Mouse (Mus musculus): ENCODE measurements around the gene Gorasp1. TPM values are rescaled to one million over a fixed set of nuclear protein-coding genes. Genes with fewer than 3 reads are reported as not detected.
A peak's percentile ranks its signal among the peaks of the same experiment; 100 is the strongest.

Gene Gorasp1
- polyA plus RNA-seq (2012; rRNA removed) (28.1 and 31.5 TPM in 2 replicates), polyA plus RNA-seq (2014; fragmentation: Nextera tagmentation; extraction: Ambion mirVana) (30.2 and 32.4 TPM in 2 replicates)

DNA sequence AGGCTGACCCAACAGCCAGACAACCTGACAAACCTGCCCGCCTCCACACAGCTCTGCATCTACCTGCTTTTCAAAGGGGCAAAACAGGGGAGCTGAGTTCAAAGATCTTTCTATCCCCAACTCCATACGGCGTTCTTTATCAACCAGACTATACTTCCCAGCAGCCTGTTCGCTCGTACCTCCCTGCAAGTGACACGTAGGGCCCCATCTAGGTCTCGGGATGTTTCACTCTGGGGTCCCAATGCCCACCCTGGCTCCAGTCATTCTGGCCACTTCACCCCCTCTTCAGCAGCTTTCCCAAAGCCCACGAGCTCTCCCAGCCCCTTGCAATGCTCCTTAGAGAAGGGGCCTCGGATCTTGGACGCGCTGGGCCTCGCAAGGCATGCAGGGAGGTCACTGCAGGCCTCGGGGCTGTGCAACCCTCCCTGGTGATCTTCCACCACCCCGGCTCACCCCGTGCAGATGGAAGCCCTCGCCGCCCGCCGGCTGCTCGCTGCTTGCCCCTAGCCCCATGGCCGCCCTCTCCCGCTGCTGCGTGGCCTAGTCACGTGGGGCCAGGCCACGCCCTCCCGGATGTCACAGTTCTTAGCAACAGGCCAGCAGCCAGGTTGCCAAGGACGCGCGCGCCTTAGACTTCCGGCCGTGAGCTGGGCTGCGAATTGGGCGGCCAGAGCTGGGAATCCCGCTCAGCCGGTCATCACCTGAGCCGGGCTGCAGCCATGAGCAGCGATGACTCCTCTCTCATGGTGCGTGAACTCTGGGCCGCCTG, at the start of gene Gorasp1, which contains the start of gene Ttc21a:
Gene Gorasp1 (minus strand): TSS at position 561 of the 769 bp plus-strand sequence.
Gene Ttc21a (plus strand): TSS at position 602 of the 769 bp plus-strand sequence.
- Histone ChIP-seq H3K27ac (replicated peaks; ENCODE audit: low read depth, low read length) (peak within 1 kb of the TSS; percentile 52), H3K4me1 (ENCODE audit: control insufficient read depth, insufficient read depth, low read length) (peaks cover 22% of the 10 kb centered on the region; the same call in 1 of the 2 replicates), H3K4me3 (replicated peaks; ENCODE audit: low read length) (peak within 1 kb of the TSS; percentile 71), H3K4me2 (replicated peaks; ENCODE audit: low read depth, low read length, severe bottlenecking) (peak within 1 kb of the TSS; percentile 76), H3K9me3 (ENCODE audit: control insufficient read depth, low read length) (no peaks in the 10 kb centered on the region), H3K27me3 (ENCODE audit: control insufficient read depth, insufficient read depth, low read length) (no peaks in the 10 kb centered on the region), H3K36me3 (ENCODE audit: control insufficient read depth, insufficient read depth, low read length) (peaks cover 8% of the 10 kb centered on the region), H3K9ac (ENCODE audit: low read depth, low read length, severe bottlenecking) (peak within 1 kb of the TSS; percentile 73)
- peak; percentile 85; the same call in 1 of the 2 replicates for TF ChIP-seq POLR2A (IDR thresholded peaks at IDR 0.05; ENCODE audit: borderline replicate concordance, extremely low read depth, insufficient read depth, insufficient read length)
- DNase-seq (ENCODE audit: low spot score) (peak; percentile 95), ATAC-seq (ENCODE audit: low FRiP score, low read depth) (peak; percentile 97)
- WGBS = 3% methylated on average over 38 of the region's 40 CpGs

DNA sequence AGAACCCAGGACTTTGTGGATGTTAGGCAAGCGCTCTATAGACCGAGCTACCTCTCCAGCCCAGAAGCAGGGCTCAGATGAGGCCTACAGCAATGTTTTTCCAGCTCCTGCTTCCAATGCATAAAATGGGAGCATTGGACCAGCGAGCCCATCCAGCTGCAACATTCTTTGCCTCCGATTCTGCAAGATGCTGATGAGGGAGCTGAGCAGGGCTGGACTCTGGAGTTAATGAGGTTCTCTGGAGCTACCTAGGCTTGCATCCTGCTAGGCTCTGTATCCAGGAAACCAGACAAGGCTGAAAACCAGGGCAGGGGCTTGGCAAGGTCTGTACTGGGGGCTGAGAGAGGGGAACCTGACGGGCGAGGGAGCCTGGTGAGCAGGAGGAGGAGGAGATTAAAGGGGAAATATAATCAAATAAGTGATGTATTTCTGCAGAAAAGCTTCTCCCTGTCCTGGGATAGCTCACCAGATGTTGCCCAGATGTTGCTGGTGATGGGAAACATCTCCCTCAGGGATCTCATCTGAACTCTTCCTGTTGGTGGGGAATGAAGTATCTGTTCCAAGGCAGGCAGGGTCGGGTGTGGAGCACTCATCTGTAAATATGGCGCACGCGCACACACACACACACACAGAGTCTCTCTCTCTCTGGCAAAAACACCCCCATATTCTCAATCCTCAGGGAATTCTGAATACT, 48.7 kb upstream of the Gorasp1 start:
- Histone ChIP-seq H3K27ac (replicated peaks; ENCODE audit: low read depth, low read length) (peak overlapping the region; percentile 35; the same call in 1 of the 2 replicates), H3K27me3 (ENCODE audit: control insufficient read depth, insufficient read depth, low read length) (no peaks in the 10 kb centered on the region), H3K4me1 (ENCODE audit: control insufficient read depth, insufficient read depth, low read length) (peaks cover 24% of the 10 kb centered on the region), H3K9ac (ENCODE audit: low read depth, low read length, severe bottlenecking) (no peak overlapping the region), H3K4me2 (replicated peaks; ENCODE audit: low read depth, low read length, severe bottlenecking) (no peak overlapping the region), H3K36me3 (ENCODE audit: control insufficient read depth, insufficient read depth, low read length) (no peaks in the 10 kb centered on the region), H3K9me3 (ENCODE audit: control insufficient read depth, low read length) (no peaks in the 10 kb centered on the region), H3K4me3 (replicated peaks; ENCODE audit: low read length) (no peak overlapping the region)
- ATAC-seq (ENCODE audit: low FRiP score, low read depth) (no peak), DNase-seq (ENCODE audit: low spot score) (peak; percentile 70)
- WGBS = 57% methylated on average over 10 of the region's 10 CpGs
- TF ChIP-seq POLR2A (IDR thresholded peaks at IDR 0.05; ENCODE audit: borderline replicate concordance, extremely low read depth, insufficient read depth, insufficient read length) = no peak

DNA sequence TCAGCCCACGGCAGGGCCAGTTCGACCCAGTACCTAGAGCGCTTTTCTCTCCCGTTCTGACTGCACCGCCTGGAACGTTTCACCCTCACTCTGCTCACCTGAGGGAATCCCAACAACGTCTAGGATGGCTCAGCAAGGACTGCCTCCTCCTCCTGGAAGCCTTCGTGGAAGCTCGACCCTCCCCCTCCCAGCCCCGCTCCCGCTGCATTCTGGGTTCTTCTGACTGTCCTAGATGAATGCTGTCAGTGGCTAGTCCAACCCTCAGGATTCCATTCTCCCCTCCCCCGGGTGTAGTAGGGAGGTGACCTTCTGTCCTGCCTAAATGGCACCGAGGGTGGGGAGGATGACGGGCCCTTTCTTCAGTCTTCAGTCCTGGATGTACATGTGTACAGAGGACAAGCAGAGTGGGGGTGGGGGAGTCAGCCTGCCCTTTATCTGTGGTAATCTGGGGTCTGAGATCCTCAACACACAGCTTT, 47.2 kb upstream of the Gorasp1 start, which contains the start of gene Csrnp1:
Gene Csrnp1 (minus strand): TSS at position 123 of the 476 bp plus-strand sequence.
- Histone ChIP-seq H3K36me3 (ENCODE audit: control insufficient read depth, insufficient read depth, low read length) (no peaks in the 10 kb centered on the region), H3K4me3 (replicated peaks; ENCODE audit: low read length) (peak within 1 kb of the TSS; percentile 72), H3K4me2 (replicated peaks; ENCODE audit: low read depth, low read length, severe bottlenecking) (peak within 1 kb of the TSS; percentile 98), H3K9ac (ENCODE audit: low read depth, low read length, severe bottlenecking) (peak within 1 kb of the TSS; percentile 72), H3K4me1 (ENCODE audit: control insufficient read depth, insufficient read depth, low read length) (peaks cover 32% of the 10 kb centered on the region), H3K9me3 (ENCODE audit: control insufficient read depth, low read length) (no peaks in the 10 kb centered on the region), H3K27me3 (ENCODE audit: control insufficient read depth, insufficient read depth, low read length) (no peaks in the 10 kb centered on the region), H3K27ac (replicated peaks; ENCODE audit: low read depth, low read length) (peak within 1 kb of the TSS; percentile 73)
- WGBS = 15% methylated on average over 14 of the region's 14 CpGs
- DNase-seq (ENCODE audit: low spot score) = no peak
- no peak for TF ChIP-seq POLR2A (IDR thresholded peaks at IDR 0.05; ENCODE audit: borderline replicate concordance, extremely low read depth, insufficient read depth, insufficient read length)
- ATAC-seq (ENCODE audit: low FRiP score, low read depth) = no peak

DNA sequence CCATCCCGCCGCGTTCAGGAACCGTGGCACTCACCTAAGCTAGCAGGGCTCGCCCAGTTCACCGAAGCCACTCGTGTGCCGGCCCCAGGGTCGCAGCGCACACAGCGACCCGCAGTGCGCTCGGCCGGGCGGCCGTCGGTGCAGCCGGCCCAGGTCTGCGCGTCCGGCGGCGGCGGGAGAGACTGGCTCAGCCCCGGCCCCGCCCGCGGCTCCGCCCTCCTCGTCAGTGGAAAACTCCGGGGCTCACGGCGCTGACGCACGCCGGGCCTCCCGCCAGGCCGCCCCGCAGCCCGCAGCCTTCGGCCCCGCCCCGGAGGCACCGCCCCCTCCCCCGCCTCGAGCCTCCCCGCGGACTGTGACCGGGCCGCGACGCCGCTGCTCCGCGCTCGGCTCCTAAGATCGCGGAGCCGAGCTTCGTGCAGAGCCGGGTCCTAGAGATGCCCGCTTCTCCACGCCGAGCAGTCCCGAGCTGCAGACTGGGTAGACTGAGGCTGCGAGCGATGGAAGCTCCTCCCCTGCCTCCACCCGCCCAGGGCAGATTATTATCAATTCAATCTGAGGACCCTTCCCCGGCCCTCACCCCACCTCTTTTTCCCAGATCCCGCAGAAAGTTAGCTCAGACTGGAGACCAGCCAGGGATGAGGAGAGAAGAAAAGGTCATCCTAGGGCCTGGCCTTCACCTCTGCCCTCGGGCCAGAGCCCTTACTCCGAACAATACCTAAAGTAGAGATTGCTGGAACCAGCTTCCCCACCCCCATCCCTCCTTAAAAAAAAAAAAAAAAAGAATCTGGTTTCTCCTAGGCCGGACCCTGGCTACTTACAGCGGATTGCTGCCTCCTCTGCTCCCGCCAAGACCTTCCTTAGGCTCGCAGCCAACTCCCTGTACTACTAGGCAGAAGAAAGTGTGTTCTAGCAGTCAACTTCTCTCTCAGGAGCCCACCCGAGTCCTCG, 46.5 kb upstream of the Gorasp1 start:
- H3K36me3 ChIP-seq (ENCODE audit: control insufficient read depth, insufficient read depth, low read length) = no peaks in the 10 kb centered on the region
- TF ChIP-seq POLR2A (IDR thresholded peaks at IDR 0.05; ENCODE audit: borderline replicate concordance, extremely low read depth, insufficient read depth, insufficient read length) = peak; percentile 57; the same call in 1 of the 2 replicates
- peaks cover 34% of the 10 kb centered on the region for H3K4me1 ChIP-seq (ENCODE audit: control insufficient read depth, insufficient read depth, low read length)
- ATAC-seq (ENCODE audit: low FRiP score, low read depth) (peak; percentile 88), DNase-seq (ENCODE audit: low spot score) (peak; percentile 84)
- H3K27me3 ChIP-seq (ENCODE audit: control insufficient read depth, insufficient read depth, low read length) = no peaks in the 10 kb centered on the region
- peak overlapping the region; percentile 72 for H3K4me3 ChIP-seq (replicated peaks; ENCODE audit: low read length)
- H3K4me2 ChIP-seq (replicated peaks; ENCODE audit: low read depth, low read length, severe bottlenecking) = peak overlapping the region; percentile 98
- 2% methylated on average over 47 of the region's 79 CpGs for WGBS
- peak overlapping the region; percentile 72 for H3K9ac ChIP-seq (ENCODE audit: low read depth, low read length, severe bottlenecking)
- H3K27ac ChIP-seq (replicated peaks; ENCODE audit: low read depth, low read length) = peak overlapping the region; percentile 73
- no peaks in the 10 kb centered on the region for H3K9me3 ChIP-seq (ENCODE audit: control insufficient read depth, low read length)
